Mouse (Mus musculus): Measurements from ENCODE around the gene Ubl7.

DNA sequence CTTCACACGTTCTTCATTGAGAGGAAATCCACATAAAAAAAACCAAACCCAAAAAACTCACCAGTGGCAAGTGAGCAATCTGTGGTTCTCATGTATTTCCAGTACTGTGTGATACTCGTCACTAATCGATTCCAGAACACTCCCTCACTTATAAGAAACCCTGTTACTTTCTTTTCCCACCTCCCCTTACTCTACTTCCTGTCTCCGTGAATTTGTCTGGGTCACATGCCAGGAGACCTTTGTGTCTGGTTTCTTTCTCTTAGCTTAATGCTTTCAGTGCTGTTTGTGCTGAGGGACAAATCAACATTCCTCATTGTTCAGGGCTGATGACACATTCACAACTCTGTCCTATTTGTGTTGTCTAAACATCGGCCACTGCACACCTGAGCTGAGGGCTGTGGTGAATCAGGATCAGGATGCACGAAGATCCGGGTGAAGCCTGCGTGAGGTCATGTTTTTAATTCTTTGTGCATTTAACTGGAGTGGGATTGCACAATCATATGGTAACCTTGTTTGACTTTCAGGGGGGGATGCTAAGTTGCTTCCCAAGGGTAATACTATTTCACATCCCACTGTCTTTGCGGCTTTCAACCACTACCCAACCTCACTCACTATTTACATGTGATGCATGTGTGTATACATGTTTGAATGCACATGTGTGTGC is 62.1 kb downstream of the Ubl7 start:
- TF ChIP-seq TAL1 (IDR thresholded peaks at IDR 0.05; ENCODE audit: low read length), result no peak
- TF ChIP-seq GATA1 (IDR thresholded peaks at IDR 0.05; ENCODE audit: low read length), result no peak
